ENCODE assay signal across 13 mouse cellular contexts in the genomic region with DNA sequence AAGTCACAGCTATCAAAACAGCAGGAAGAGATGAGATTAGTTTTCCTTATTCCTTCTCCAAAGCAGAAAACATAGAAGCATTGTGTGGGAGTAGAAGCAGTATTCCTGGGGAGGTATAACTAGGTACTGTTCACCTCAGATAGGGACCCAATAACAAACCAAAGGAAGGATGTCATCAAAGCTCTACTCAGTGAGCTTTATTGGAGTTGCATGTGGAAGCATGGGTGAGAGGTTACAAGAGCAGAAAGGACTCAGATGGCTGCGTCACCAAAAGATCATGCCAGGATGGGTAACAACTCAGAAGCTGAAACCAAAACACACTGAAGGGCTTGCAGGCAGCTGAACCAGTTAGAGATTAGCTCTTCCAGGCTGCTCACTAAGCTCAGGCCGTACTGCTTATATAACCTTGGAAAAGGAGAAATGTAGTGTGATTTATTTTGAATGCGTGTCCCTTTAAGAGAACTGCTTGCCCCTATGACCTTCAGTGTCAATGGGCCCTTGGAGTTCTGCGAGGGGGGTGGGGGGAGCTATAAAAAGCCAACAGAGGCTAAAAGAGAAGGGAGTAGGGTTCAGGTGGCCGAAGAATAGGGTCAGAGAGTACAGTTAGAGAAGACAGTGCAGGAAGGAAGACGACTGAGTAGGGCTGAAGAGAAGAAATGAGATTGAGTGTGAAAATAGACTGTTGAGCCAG. TPM values are rescaled to one million over a fixed set of nuclear protein-coding genes. Genes with fewer than 3 reads are reported as not detected.
A peak's percentile ranks its signal among the peaks of the same experiment; 100 is the strongest.
DNase-seq lines count a peak whose midpoint lies in the region; ATAC-seq and TF ChIP-seq lines count a peak whose summit lies in the region.
"Had no signal": no experiment of that assay in that cellular context is flagged by ENCODE, and none has a peak within 500 bp of the region (broad histone marks: within the 10 kb centered on the region; RNA-seq: fewer than 3 reads in every experiment).

No protein-coding gene starts in this region.

- H3K4me2 ChIP-seq in kidney, embryonic 16.5 days (replicated peaks; ENCODE audit: low read depth, low read length): no peak overlapping the region
- peak overlapping the region; percentile 40 for H3K4me2 ChIP-seq in heart, embryonic 16.5 days (ENCODE audit: low read depth, low read length)
- H3K4me2 ChIP-seq: forebrain, embryonic 13.5 days; liver, embryonic 15.5 days had no signal

- H3K27me3 ChIP-seq in heart, adult 2 months (ENCODE audit: control insufficient read depth, insufficient read depth, low read length): no peaks in the 10 kb centered on the region
- H3K27me3 ChIP-seq in kidney, embryonic 16.5 days (ENCODE audit: insufficient read depth, low read length): no peaks in the 10 kb centered on the region
- no peaks in the 10 kb centered on the region for H3K27me3 ChIP-seq in heart, embryonic 16.5 days (ENCODE audit: control insufficient read depth, insufficient read depth, low read length)
- H3K27me3 ChIP-seq: forebrain, embryonic 13.5 days; liver, embryonic 15.5 days had no signal

- H3K27ac ChIP-seq in heart, adult 2 months: peak overlapping the region; percentile 53
- no peak overlapping the region for H3K27ac ChIP-seq in kidney, embryonic 16.5 days (ENCODE audit: low read length)
- peak overlapping the region; percentile 76 for H3K27ac ChIP-seq in brown adipose tissue, adult 24 weeks (replicated peaks; ENCODE audit: low read depth, low read length)
- peak overlapping the region; percentile 87 for H3K27ac ChIP-seq in heart, embryonic 16.5 days (ENCODE audit: low read length)
- H3K27ac ChIP-seq: forebrain, embryonic 13.5 days; liver, embryonic 15.5 days had no signal

- no peak for ATAC-seq in kidney, embryonic 16.5 days (ENCODE audit: low FRiP score, low TSS enrichment)
- peak; percentile 63; the same call in 1 of the 2 replicates for ATAC-seq in heart, embryonic 16.5 days (replicated peaks; ENCODE audit: extremely low read depth, insufficient read depth, low FRiP score)
- ATAC-seq: forebrain, embryonic 13.5 days had no signal

- H3K79me2 ChIP-seq in heart, adult 2 months (replicated peaks; ENCODE audit: control insufficient read depth, insufficient read depth, low read length): no peaks in the 10 kb centered on the region; the same call in 1 of the 2 replicates

- H3K36me3 ChIP-seq in heart, adult 2 months (ENCODE audit: control insufficient read depth, insufficient read depth, low read length): peaks cover 10% of the 10 kb centered on the region
- H3K36me3 ChIP-seq in kidney, embryonic 16.5 days (ENCODE audit: insufficient read depth, low read length): peaks cover 37% of the 10 kb centered on the region
- peaks cover 32% of the 10 kb centered on the region for H3K36me3 ChIP-seq in heart, embryonic 16.5 days (ENCODE audit: control insufficient read depth, insufficient read depth)

- peaks cover 3% of the 10 kb centered on the region for H3K4me1 ChIP-seq in heart, adult 2 months (ENCODE audit: control insufficient read depth, insufficient read depth, low read length)
- no peaks in the 10 kb centered on the region for H3K4me1 ChIP-seq in kidney, embryonic 16.5 days (ENCODE audit: insufficient read depth, low read length)
- no peaks in the 10 kb centered on the region for H3K4me1 ChIP-seq in brown adipose tissue, adult 24 weeks (ENCODE audit: control insufficient read depth, insufficient read depth, insufficient read length, low read length)
- peaks cover 10% of the 10 kb centered on the region for H3K4me1 ChIP-seq in heart, embryonic 16.5 days (ENCODE audit: control insufficient read depth, insufficient read depth, low read length)
- H3K4me1 ChIP-seq: forebrain, embryonic 13.5 days had no signal

- no peak for TF ChIP-seq EP300 in heart, adult 2 months (IDR thresholded peaks at IDR 0.05; ENCODE audit: insufficient read depth, low read depth, low read length)

- WGBS in heart, adult 2 months: 34% methylated on average over 6 of the region's 6 CpGs
- 27% methylated on average over 6 of the region's 6 CpGs for WGBS in kidney, embryonic 16.5 days
- WGBS in heart, embryonic 16.5 days: 39% methylated on average over 6 of the region's 6 CpGs

- no peak overlapping the region for H3K4me3 ChIP-seq in heart, adult 2 months
- no peak overlapping the region for H3K4me3 ChIP-seq in kidney, embryonic 16.5 days (ENCODE audit: low read length)
- no peak overlapping the region for H3K4me3 ChIP-seq in brown adipose tissue, adult 24 weeks (ENCODE audit: insufficient read depth, low read depth, low read length)
- H3K4me3 ChIP-seq in heart, embryonic 16.5 days (ENCODE audit: low read length): no peak overlapping the region
- H3K4me3 ChIP-seq: forebrain, embryonic 13.5 days; liver, embryonic 15.5 days had no signal

- intact Hi-C loops in heart, adult 2 months (cut with DNase I): no loop called here
- intact Hi-C loops in heart, postnatal 25 days (cut with DNase I): no loop called here

- peak overlapping the region; percentile 5; the same call in 1 of the 2 replicates for H3K9ac ChIP-seq in heart, adult 2 months (ENCODE audit: low read depth, low read length)
- no peak overlapping the region for H3K9ac ChIP-seq in kidney, embryonic 16.5 days (replicated peaks; ENCODE audit: low read length)
- peak overlapping the region; percentile 42 for H3K9ac ChIP-seq in heart, embryonic 16.5 days (ENCODE audit: low read length)
- H3K9ac ChIP-seq: forebrain, embryonic 13.5 days; liver, embryonic 15.5 days had no signal

- DNase-seq in heart, adult 2 months: no peak
- no peak for DNase-seq in heart, postnatal 25 days (ENCODE audit: low spot score)
- peak; percentile 12 to 19 for DNase-seq in kidney, postnatal 36 days
- no peak for DNase-seq in spleen, postnatal 10 days (ENCODE audit: low spot score in 2 of 2)
- DNase-seq: adrenal gland, postnatal 14 days; cerebellum, adult 9-11 months; kidney, postnatal 4 days; midbrain, embryonic 14.5 days had no signal

- no peak for TF ChIP-seq POLR2A in heart, adult 2 months (IDR thresholded peaks at IDR 0.05; ENCODE audit: insufficient read depth, low read depth, low read length)

- no peak for TF ChIP-seq CTCF in heart, adult 2 months (IDR thresholded peaks at IDR 0.05)

- no peaks in the 10 kb centered on the region; the same call in 1 of the 2 replicates for H3K9me3 ChIP-seq in kidney, embryonic 16.5 days (ENCODE audit: low read length)
- peaks cover 11% of the 10 kb centered on the region for H3K9me3 ChIP-seq in heart, embryonic 16.5 days (replicated peaks; ENCODE audit: control insufficient read depth, low read length)
- H3K9me3 ChIP-seq: forebrain, embryonic 13.5 days; liver, embryonic 15.5 days had no signal

RNA-seq across cellular contexts. Expression of gene Zfp383, which starts 9.5 kb away (rescaled TPM):
- 1 to 10 TPM; 5.5 to 6.3 TPM for total RNA-seq in heart, adult 2 months (2021)
- polyA plus RNA-seq in heart, adult 2 months (2012; rRNA removed): 2.4 and 5.0 TPM in 2 replicates
- 1 to 10 TPM; 6.2 to 8.2 TPM for total RNA-seq in heart, postnatal 25 days (2021)
- 5.3 and 5.7 TPM in 2 replicates for polyA plus RNA-seq in kidney, embryonic 16.5 days (2015; fragmentation: Nextera tagmentation; extraction: Ambion mirVana)
- polyA plus RNA-seq in brown adipose tissue, adult 24 weeks (2012; ENCODE audit: insufficient read depth, insufficient read length, missing spikeins): 1.2 and 3.0 TPM in 2 replicates
- polyA plus RNA-seq in heart, embryonic 16.5 days (2015; fragmentation: Nextera tagmentation; extraction: Ambion mirVana): 3.0 and 3.2 TPM in 2 replicates

RNA-seq across cellular contexts. Expression of gene Zfp27, which starts 11.1 kb away (rescaled TPM):
- 1 to 10 TPM; 7.3 to 8.4 TPM for total RNA-seq in heart, adult 2 months (2021)
- 3.6 and 6.4 TPM in 2 replicates for polyA plus RNA-seq in heart, adult 2 months (2012; rRNA removed)
- total RNA-seq in heart, postnatal 25 days (2021): 1 to 10 TPM; 7.0 to 8.7 TPM
- 12.0 and 12.1 TPM in 2 replicates for polyA plus RNA-seq in kidney, embryonic 16.5 days (2015; fragmentation: Nextera tagmentation; extraction: Ambion mirVana)
- polyA plus RNA-seq in brown adipose tissue, adult 24 weeks (2012; ENCODE audit: insufficient read depth, insufficient read length, missing spikeins): 5.5 and 7.1 TPM in 2 replicates
- polyA plus RNA-seq in heart, embryonic 16.5 days (2015; fragmentation: Nextera tagmentation; extraction: Ambion mirVana): 8.5 and 9.6 TPM in 2 replicates

RNA-seq across cellular contexts. Expression of gene Zfp74, which starts 36.4 kb away (rescaled TPM):
- 1 to 10 TPM; 6.2 to 6.8 TPM for total RNA-seq in heart, adult 2 months (2021)
- polyA plus RNA-seq in heart, adult 2 months (2012; rRNA removed): 2.5 and 5.9 TPM in 2 replicates
- total RNA-seq in heart, postnatal 25 days (2021): 1 to 10 TPM; 6.6 to 7.8 TPM
- 11.4 and 14.2 TPM in 2 replicates for polyA plus RNA-seq in kidney, embryonic 16.5 days (2015; fragmentation: Nextera tagmentation; extraction: Ambion mirVana)
- 5.3 and 7.3 TPM in 2 replicates for polyA plus RNA-seq in brown adipose tissue, adult 24 weeks (2012; ENCODE audit: insufficient read depth, insufficient read length, missing spikeins)
- 8.2 and 8.3 TPM in 2 replicates for polyA plus RNA-seq in heart, embryonic 16.5 days (2015; fragmentation: Nextera tagmentation; extraction: Ambion mirVana)

RNA-seq across cellular contexts. Expression of gene Zfp420, which starts 57.7 kb away (rescaled TPM):
- 1 to 10 TPM; 3.8 to 4.5 TPM for total RNA-seq in heart, adult 2 months (2021)
- 1.1 and 1.4 TPM in 2 replicates for polyA plus RNA-seq in heart, adult 2 months (2012; rRNA removed)
- 1 to 10 TPM; 3.0 to 3.5 TPM for total RNA-seq in heart, postnatal 25 days (2021)
- polyA plus RNA-seq in kidney, embryonic 16.5 days (2015; fragmentation: Nextera tagmentation; extraction: Ambion mirVana): 8.0 and 9.3 TPM in 2 replicates
- polyA plus RNA-seq in brown adipose tissue, adult 24 weeks (2012; ENCODE audit: insufficient read depth, insufficient read length, missing spikeins): 2.2 and 2.8 TPM in 2 replicates
- polyA plus RNA-seq in heart, embryonic 16.5 days (2015; fragmentation: Nextera tagmentation; extraction: Ambion mirVana): 4.2 and 5.4 TPM in 2 replicates

Comparison
In these comparisons a context has a peak if more than half of its experiments do, and no peak if none do; other contexts are left out.
1. DNase-seq: peak in kidney, postnatal 36 days (2 of 2); none in heart, adult 2 months (0 of 2), heart, postnatal 25 days (single experiment) and spleen, postnatal 10 days (0 of 2).